Mouse (Mus musculus): ENCODE measurements around the gene Gm10282. TPM values are rescaled to one million over a fixed set of nuclear protein-coding genes. Genes with fewer than 3 reads are reported as not detected.

Gm10282 gene
- polyA plus RNA-seq (2016; fragmentation: Nextera tagmentation; extraction: Ambion mirVana), result 31.5 and 33.0 TPM in 2 replicates

DNA sequence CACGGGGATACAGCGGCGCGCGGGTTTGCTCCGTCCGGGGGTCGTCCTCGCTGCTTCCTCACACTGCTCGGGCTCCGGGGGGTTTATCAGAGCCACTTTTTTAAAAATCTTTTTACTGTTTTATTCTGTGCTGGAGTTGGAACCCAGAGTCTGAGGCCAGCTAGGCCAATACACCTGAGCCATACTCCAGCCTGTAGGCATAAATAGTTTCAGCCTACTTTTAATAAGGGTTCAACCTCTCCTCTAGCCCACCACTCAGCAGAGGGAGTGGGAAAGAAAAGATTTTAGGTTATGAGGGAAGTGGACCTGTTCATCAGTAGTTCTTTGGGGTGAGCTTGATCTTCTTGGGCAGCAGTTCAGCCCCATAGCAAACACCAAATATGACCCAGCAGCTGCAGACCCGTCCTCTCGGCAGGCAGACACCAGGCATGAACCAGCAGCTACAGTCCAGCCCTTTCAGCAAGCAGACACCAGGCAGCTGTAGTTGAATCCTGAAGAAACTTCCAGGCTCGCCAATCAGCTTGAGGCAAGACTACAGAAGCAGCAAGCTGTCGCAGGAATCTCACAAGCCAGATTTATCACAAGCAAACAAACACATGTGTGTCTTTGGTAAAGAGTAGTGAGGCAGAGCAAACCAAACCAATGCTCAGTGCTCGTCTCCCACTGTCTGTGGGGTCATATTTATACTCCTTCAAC, at the start of gene Gm10282:
Gm10282 (minus strand) TSS at position 51 of the 696 bp plus-strand sequence.
- 76% methylated on average over 16 of the region's 16 CpGs for WGBS
- no peaks in the 10 kb centered on the region for H3K9me3 ChIP-seq
- no peaks in the 10 kb centered on the region for H3K36me3 ChIP-seq
- no peak within 1 kb of the TSS for H3K27ac ChIP-seq
- no peaks in the 10 kb centered on the region for H3K27me3 ChIP-seq (ENCODE audit: insufficient read depth, poor library complexity, severe bottlenecking)
- H3K4me1 ChIP-seq (replicated peaks), result no peaks in the 10 kb centered on the region
- no peak for DNase-seq (ENCODE audit: low spot score)
- no peak within 1 kb of the TSS for H3K4me3 ChIP-seq

DNA sequence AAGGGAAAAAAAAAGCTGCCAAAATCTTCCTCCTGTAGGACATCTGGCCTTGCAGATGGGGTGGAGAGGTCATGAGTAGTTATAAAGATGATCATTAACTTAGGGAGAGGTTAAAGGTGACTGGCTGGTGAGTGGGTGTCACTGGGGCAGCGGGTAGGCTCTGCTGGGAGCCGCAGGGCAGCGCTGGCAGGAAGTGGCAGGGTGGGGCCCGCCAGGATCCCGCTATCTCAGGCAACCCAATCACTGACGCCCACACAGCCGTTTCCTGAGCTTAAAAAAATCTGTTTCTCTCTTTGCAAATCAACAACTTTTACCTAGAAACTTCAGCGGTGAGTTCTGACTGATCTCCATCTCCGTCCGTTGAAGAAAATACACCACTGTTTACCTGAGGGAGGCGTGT, 49.2 kb upstream of the Gm10282 start:
- no peak for DNase-seq (ENCODE audit: low spot score)
- Histone ChIP-seq H3K4me1 (replicated peaks) (no peaks in the 10 kb centered on the region; the same call in 1 of the 2 replicates), H3K27ac (no peak overlapping the region), H3K27me3 (ENCODE audit: insufficient read depth, poor library complexity, severe bottlenecking) (no peaks in the 10 kb centered on the region), H3K4me3 (no peak overlapping the region), H3K36me3 (peaks cover 83% of the 10 kb centered on the region), H3K9me3 (no peaks in the 10 kb centered on the region)
- 83% methylated on average over 11 of the region's 11 CpGs for WGBS

DNA sequence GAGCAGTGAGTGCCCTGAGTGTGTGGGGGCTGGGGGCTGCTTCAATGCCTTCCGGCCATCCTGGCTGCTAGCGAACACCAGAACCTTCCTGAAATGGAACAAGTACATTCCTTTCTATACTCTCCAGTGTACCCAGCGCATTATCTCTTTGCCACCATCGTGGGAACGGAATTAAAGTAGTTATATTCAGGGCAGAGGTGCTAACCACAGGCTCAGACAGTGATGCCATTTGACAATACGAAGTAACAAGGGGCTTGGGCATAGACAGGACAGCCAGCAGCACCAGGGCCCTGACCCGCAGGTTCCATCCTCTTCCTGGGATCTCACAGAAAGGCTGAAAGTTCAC, 48.6 kb upstream of the Gm10282 start:
- WGBS, result 91% methylated on average over 7 of the region's 7 CpGs
- Histone ChIP-seq H3K4me3 (no peak overlapping the region), H3K27ac (no peak overlapping the region), H3K9me3 (no peaks in the 10 kb centered on the region), H3K36me3 (peaks cover 83% of the 10 kb centered on the region), H3K4me1 (replicated peaks) (no peaks in the 10 kb centered on the region; the same call in 1 of the 2 replicates), H3K27me3 (ENCODE audit: insufficient read depth, poor library complexity, severe bottlenecking) (no peaks in the 10 kb centered on the region)
- no peak for DNase-seq (ENCODE audit: low spot score)

DNA sequence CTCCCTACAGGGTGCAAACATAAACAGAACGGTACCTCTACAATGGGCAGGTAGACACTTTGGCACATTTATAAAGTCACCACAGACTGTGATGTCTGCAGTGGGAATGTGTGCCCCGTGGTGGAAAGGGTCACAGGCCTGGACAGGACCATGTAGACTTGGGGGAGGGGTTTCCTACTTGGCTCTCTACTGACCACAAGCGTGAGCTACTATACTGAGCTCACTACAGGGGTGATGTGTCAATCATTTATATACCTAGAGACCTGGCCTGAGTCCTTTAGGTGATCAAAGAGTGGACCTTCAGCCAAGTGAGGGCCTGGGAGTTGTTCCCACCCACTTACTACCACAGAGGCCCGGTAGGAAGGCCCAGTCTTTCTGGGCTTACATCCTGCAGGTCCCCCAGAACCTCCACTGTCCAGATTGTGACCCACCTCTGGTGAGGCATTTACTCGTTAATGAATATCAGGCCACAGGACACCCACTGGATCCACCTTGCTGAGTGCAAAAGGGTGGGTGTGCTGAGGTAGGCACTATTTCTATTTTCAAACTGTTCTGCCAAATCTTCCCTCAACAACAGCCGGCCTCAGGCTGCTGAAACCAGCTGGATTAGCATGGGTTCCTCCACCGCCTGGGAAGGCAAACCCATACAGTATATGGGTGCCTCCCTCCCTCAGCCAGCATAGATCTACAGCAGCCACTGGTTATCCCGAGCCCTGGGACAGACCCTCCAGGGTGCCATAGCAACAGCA, 48.1 kb upstream of the Gm10282 start:
- 86% methylated on average over 8 of the region's 8 CpGs for WGBS
- Histone ChIP-seq H3K27me3 (ENCODE audit: insufficient read depth, poor library complexity, severe bottlenecking) (no peaks in the 10 kb centered on the region), H3K9me3 (no peaks in the 10 kb centered on the region), H3K27ac (no peak overlapping the region), H3K4me1 (replicated peaks) (no peaks in the 10 kb centered on the region; the same call in 1 of the 2 replicates), H3K4me3 (no peak overlapping the region), H3K36me3 (peaks cover 83% of the 10 kb centered on the region)
- no peak for DNase-seq (ENCODE audit: low spot score)

DNA sequence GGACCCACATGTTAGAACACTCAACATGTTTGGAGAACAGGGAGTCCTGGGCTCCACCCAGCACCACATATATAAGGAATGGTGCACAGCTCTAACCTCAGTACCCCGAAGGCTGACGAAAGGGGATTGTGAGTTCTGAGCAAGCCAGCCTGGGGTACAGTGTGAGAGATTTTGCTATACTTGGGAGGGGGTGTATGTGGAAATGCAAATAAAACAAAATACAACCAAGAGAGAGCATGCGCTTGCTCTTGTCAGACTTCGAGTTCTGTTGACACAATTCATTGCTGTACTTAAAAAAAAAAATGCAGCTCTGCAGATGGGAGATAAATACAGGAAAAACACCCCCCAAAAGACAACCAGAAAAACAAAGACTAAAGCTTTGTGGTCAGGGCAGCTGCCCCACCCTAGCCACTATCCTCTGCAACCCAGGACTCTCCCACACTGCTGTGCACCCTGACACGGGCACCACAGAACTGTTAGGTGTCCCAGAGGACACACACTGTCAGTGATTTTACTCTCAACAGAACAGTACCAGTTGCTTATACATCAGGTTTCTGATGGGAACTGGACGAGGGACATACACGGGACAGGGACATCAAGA, 46.4 kb upstream of the Gm10282 start:
- Histone ChIP-seq H3K9me3 (no peaks in the 10 kb centered on the region), H3K36me3 (peaks cover 80% of the 10 kb centered on the region), H3K27me3 (ENCODE audit: insufficient read depth, poor library complexity, severe bottlenecking) (no peaks in the 10 kb centered on the region), H3K4me3 (no peak overlapping the region), H3K27ac (no peak overlapping the region), H3K4me1 (replicated peaks) (no peaks in the 10 kb centered on the region; the same call in 1 of the 2 replicates)
- WGBS, result 92% methylated on average over 7 of the region's 7 CpGs
- DNase-seq (ENCODE audit: low spot score), result no peak

DNA sequence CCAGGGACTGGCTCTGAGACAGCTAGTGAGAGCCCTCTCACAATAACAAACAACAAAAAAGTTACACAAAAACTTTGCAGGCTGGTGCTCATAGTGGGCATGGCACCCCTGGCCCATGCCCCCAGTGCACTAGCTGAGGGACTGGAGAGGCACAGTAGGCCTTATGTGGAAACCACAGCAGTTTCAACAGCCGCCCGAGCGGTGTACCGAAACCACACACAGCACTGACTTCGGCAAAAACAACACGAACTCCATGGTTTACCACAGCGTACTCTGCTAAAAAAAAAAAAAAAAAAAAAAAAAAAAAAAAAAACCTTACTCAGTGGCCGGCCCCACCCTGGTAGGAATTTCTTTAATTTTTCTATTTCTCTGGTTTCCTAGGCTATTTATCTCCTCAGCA, 45.7 kb upstream of the Gm10282 start:
- H3K27me3 ChIP-seq (ENCODE audit: insufficient read depth, poor library complexity, severe bottlenecking), result no peaks in the 10 kb centered on the region
- H3K36me3 ChIP-seq, result peaks cover 80% of the 10 kb centered on the region
- H3K27ac ChIP-seq, result no peak overlapping the region
- no peak overlapping the region for H3K4me3 ChIP-seq
- H3K4me1 ChIP-seq (replicated peaks), result no peaks in the 10 kb centered on the region; the same call in 1 of the 2 replicates
- no peak for DNase-seq (ENCODE audit: low spot score)
- 95% methylated on average over 8 of the region's 8 CpGs for WGBS
- no peaks in the 10 kb centered on the region for H3K9me3 ChIP-seq

DNA sequence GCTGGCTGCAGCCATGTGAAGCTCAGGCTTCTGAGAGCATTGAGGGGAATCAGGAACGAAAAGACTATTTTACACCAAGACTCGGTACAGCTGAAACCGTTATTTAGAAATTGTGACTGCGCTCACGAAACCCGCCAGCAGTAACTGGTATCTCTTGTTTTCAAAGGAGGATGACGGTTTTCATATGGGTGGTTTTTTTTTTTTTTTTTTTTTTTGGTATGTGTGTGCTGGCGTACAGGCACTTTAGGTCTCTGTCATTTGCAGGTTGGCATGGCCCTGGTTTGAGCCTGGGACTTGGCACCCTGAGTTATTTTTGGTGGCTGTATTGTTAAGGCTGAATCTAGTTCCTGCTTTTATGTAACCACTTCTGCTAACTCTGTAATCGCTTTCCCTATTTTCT, 44.8 kb upstream of the Gm10282 start:
- 95% methylated on average over 9 of the region's 9 CpGs for WGBS
- H3K36me3 ChIP-seq, result peaks cover 80% of the 10 kb centered on the region

DNA sequence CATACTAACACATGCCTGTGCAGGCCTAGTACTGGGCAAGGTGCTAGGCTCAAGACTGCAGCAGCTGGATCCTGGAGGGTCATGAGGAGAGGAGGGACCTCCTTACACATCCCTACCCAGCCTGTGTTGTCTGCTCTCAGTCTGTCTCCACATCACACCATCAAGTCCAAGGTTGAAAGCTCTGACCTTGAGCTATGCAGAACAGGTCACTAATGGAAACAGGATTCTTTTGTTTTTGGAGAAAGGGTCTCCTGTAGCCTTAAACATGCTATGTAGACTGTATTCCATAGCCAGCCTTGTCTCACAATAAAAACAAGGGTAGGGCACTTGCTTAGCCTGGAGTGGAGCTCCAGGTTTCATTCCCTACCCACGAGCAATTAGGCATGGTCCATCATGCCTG, 43.9 kb upstream of the Gm10282 start:
- no peak overlapping the region for H3K4me3 ChIP-seq
- H3K4me1 ChIP-seq (replicated peaks), result no peaks in the 10 kb centered on the region
- H3K27ac ChIP-seq, result no peak overlapping the region
- no peak for DNase-seq (ENCODE audit: low spot score)
- no peaks in the 10 kb centered on the region for H3K9me3 ChIP-seq
- H3K27me3 ChIP-seq (ENCODE audit: insufficient read depth, poor library complexity, severe bottlenecking), result no peaks in the 10 kb centered on the region
- WGBS, result 82% methylated on average over 1 of the region's 1 CpGs
- H3K36me3 ChIP-seq, result peaks cover 79% of the 10 kb centered on the region

More for the DNA sequence above, 44.8 kb upstream of the Gm10282 start:
- Histone ChIP-seq H3K27ac (no peak overlapping the region), H3K9me3 (no peaks in the 10 kb centered on the region), H3K27me3 (ENCODE audit: insufficient read depth, poor library complexity, severe bottlenecking) (no peaks in the 10 kb centered on the region), H3K4me1 (replicated peaks) (no peaks in the 10 kb centered on the region; the same call in 1 of the 2 replicates), H3K4me3 (no peak overlapping the region)
- DNase-seq (ENCODE audit: low spot score), result no peak

DNA sequence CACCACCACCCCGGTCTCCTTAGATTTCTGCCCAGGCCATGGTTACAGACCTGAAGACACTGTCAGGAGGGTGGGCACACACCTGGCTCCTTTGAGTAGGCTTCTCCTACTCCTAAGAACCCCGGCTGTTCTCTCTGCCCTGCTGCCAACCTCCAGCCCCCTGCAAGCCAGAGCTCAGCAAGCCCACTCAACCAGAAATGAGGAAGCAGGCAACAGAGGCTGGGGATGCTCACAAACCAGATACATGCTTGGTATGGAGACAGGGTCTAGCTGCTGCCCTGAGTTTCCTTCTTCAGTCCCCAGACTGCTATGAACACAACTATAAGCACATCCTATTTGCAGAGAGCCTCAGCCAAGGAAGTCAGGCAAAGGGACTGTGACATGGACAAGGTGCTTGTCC, 43.1 kb upstream of the Gm10282 start:
- 95% methylated on average over 2 of the region's 2 CpGs for WGBS
- Histone ChIP-seq H3K4me1 (replicated peaks) (no peaks in the 10 kb centered on the region), H3K36me3 (peaks cover 78% of the 10 kb centered on the region)

DNA sequence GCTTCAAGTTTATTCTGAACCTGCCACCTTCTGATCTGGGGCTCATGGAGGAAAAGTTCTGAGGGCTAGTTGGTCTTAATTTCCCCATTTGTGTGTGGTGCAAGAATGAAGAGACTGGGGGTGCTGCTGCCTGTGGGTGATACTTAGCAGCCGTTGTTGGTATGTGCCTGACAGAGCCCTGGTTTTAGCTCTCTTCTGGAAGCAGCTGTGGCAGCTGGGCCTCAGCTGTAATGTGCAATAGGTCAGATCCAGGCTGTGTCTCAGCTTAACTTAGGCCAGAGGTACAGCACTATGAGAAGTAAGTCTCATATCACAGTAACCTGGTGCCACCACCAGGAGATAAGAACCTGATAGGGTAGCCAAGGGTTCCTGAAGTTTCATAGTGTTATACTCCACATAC, 42.5 kb upstream of the Gm10282 start:
- peaks cover 77% of the 10 kb centered on the region for H3K36me3 ChIP-seq
- no peaks in the 10 kb centered on the region for H3K9me3 ChIP-seq
- WGBS, result 82% methylated on average over 1 of the region's 1 CpGs
- H3K27me3 ChIP-seq (ENCODE audit: insufficient read depth, poor library complexity, severe bottlenecking), result no peaks in the 10 kb centered on the region
- no peaks in the 10 kb centered on the region for H3K4me1 ChIP-seq (replicated peaks)
- DNase-seq (ENCODE audit: low spot score), result no peak
- H3K27ac ChIP-seq, result no peak overlapping the region
- no peak overlapping the region for H3K4me3 ChIP-seq

More for the DNA sequence above, 43.1 kb upstream of the Gm10282 start:
- no peak for DNase-seq (ENCODE audit: low spot score)
- Histone ChIP-seq H3K9me3 (no peaks in the 10 kb centered on the region), H3K27ac (no peak overlapping the region), H3K4me3 (no peak overlapping the region), H3K27me3 (ENCODE audit: insufficient read depth, poor library complexity, severe bottlenecking) (no peaks in the 10 kb centered on the region)

DNA sequence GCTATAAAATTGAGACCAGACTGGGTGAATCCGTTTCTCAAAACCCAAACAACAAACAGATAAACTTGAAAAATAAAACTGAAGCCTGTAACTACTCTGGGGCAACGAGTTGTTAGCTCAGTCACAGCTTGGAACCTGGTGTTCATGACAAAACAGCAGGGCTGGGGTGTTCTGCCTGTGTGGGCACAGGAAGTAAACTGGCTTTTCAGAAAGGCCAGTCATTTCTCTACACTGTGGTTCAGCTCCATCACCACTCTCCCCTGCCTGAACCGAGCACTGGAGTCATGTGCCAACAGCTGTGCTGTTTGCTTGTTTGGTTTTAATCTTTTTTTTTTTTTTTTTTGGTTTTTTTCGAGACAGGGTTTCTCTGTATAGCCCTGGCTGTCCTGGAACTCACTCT, 38.7 kb upstream of the Gm10282 start:
- Histone ChIP-seq H3K4me3 (no peak overlapping the region), H3K4me1 (replicated peaks) (no peaks in the 10 kb centered on the region), H3K27me3 (ENCODE audit: insufficient read depth, poor library complexity, severe bottlenecking) (no peaks in the 10 kb centered on the region), H3K27ac (no peak overlapping the region), H3K9me3 (no peaks in the 10 kb centered on the region), H3K36me3 (peaks cover 95% of the 10 kb centered on the region)
- no peak for DNase-seq (ENCODE audit: low spot score)
- WGBS, result 81% methylated on average over 4 of the region's 4 CpGs

DNA sequence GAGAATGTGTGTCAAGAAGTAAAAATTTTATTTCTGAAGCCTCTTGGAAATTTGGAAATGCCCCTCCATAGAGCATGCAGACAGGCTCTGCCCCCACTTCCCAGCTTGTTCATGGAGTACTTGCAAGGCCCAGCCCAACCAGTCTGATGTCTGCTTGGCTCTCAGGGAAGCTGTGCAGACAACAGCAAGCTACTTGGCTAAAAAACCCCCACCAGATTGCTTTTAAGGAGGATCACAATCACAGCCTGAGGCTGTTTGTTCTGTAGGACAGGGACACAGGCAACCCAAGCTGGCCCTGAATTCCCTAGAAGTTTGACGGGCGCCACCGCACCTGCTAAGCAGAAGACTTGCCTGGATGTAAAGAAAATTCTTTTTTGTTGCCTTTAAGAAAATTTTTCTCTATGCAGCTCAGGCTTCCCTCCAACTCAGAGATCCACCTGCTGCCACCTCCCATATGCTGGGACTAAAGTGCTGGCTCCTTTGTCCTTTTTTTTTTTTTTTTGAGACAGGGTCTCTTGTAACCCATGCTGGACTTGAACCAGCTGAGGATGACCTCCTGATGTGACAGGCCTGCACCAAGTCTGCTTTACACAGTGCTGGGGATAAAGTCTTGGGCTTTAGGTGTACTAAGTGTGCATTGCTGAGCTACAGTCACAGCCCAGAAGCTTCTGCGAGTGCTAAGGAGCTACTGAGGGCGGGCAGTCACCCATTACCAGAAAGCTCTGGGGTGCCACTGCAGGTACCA, 37.7 kb upstream of the Gm10282 start:
- Histone ChIP-seq H3K9me3 (no peaks in the 10 kb centered on the region), H3K27me3 (ENCODE audit: insufficient read depth, poor library complexity, severe bottlenecking) (no peaks in the 10 kb centered on the region), H3K4me1 (replicated peaks) (no peaks in the 10 kb centered on the region), H3K4me3 (no peak overlapping the region), H3K36me3 (peaks cover 95% of the 10 kb centered on the region), H3K27ac (no peak overlapping the region)
- WGBS, result 92% methylated on average over 5 of the region's 5 CpGs
- no peak for DNase-seq (ENCODE audit: low spot score)

All from hindbrain, embryonic 10.5 days (tissue).